Mouse (Mus musculus) ovary, adult 18-20 months (tissue): ENCODE data around the gene Tpk1.
"Not testable (repeated sequence)": the region's sequence is repeated elsewhere in the genome, so short reads cannot be mapped to it uniquely, and the experiment has no call there.

Experiments
- DNase-seq: peaks from one replicate; pipeline ENCODE4 v3.0.0; 2022; ENCODE audit warnings: low spot score, mixed read lengths

Tpk1 gene

DNA sequence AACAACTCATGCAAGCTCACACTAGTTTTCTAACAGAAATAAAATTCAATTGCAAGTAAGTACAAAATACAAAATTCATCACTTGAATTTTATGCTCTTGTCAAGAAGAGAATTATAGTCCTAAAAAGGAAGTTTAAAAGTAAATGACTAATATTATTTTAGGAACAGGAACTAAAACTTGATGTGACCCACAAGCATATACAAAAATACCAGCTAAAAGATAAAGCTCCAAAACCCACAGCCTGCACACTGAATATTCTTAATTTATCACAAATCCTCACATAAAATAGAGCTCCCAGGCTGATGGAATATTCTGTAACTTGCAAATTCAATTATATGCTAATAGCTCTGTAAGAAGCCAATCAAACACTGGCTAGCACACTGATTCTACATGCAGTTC lies 25.5 kb downstream of the Tpk1 start:
- DNase-seq = no peak

GRCm38 (mm10) chr6:43638865-43639264 lies 27.2 kb downstream of the Tpk1 start:
- no peak for DNase-seq

- DNase-seq = no peak
Observed at GRCm38 (mm10) chr6:43638119-43638518, 28.0 kb downstream of the Tpk1 start.

DNA sequence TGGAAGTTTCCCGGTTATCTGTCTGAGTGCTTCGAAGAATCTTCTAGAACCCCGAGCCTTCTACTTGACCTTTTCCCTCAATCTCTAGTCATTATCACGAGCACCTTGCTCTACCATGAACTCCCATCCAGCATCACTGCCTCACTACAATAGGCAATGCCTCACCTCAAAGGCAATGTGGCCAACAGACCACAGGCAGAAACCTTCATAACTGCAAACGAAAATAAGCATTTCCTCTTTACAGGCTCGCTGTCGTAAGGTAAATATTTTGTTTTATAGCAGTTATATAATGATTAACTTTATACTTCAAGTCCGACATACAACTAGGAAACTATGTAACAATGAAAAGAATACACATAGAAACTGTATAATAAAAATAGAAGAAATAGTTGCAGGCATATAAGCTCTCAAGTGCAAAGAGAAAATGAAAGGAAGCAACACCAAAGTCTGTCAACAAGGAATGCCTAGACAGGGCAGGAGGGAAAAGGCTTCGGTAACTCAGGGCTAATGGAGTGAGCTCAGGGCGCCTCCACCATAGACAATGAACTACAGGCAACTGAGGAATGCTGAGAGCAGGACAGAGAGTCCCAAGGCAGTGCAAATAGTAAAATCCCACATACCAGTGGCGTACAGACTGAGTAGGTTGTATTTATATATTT lies 29.0 kb downstream of the Tpk1 start:
- no peak for DNase-seq

DNA sequence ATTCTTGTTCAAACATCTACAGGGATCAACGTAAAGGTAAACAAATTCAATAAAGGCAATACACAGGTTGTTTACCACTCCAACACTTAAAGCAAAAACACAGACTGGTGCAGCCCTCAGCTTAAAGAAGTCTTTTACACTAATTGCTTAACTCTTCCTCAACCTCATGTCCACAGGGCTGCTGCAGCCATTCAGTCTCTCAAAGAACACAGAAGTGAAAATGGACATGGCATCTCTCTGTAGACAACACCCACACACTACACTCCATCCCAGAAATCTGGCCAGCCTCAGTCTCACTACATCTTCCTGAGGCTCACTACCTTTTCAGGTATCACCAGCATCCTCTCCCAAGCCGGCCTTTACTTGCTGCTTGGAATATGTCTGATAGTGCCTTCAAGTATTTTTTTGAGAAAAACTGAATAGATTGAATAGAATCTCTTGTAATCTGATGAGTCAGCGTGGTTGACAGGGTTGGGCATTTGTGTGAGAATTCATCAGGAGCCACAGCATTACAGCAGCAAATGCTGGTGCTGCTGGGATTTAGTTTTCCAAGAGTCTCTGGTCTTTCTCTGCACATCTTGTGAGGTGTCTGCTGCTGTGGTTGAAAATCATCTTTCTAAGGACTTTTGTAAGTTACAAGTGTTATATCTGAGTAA lies 32.6 kb downstream of the Tpk1 start:
- no peak for DNase-seq

DNA sequence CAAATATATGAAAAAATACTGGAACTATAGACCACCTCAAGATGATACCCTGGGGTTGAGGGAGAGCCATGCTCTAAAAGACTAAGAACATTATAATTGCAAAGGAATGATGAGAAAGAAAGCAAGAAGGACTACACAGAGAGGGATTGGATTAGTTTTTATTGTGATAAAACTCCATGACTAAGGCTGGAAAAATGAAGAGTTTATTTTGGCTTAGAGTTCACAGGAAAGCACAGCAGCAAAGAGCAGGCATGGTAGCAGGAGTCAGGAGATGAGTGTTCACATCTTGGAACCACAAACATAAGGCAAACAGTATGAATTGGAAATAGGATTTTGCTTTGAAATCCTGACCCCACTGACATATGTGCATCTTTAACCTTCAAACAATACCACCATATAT lies 33.2 kb downstream of the Tpk1 start:
- DNase-seq = no peak

DNA sequence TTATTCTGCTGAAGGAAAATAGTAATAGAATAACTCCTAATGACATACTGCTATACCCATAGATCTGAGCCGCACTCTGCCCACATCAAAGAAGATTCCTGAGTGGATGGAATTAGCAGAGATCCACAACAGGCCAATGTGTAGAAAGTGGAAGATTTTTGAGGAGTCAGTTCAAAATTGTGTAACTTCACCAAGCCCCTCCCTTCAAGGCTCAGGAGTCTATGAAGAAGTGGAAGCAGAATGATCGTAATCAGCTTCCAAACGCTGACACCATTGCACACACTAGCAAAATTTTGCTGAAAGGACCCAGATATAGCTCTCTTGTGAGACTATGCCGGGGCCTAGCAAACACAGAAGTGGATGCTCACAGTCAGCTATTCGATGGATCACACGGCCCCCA lies 42.6 kb downstream of the Tpk1 start:
- not testable (repeated sequence) for DNase-seq

DNA sequence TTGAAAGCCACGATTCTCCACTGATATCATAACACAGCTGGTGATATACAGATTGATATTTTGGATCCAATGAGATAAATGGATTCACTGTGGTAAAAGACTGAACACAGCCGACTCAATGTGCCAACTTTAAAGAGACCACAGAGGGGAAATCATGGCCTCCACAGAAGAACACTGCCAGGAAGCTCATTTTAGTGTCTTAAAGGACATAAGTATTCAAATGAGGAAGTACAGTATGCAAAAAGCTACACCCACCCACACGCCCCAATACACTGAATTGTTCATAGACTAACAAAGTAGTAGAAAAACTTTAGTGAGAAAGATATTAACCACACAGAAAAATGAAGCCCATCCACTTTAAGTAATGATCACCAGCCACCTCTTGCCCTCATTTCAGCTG lies 46.8 kb downstream of the Tpk1 start:
- no peak for DNase-seq

GRCm38 (mm10) chr6:43611770-43612169 lies 54.3 kb downstream of the Tpk1 start:
- no peak for DNase-seq

DNA sequence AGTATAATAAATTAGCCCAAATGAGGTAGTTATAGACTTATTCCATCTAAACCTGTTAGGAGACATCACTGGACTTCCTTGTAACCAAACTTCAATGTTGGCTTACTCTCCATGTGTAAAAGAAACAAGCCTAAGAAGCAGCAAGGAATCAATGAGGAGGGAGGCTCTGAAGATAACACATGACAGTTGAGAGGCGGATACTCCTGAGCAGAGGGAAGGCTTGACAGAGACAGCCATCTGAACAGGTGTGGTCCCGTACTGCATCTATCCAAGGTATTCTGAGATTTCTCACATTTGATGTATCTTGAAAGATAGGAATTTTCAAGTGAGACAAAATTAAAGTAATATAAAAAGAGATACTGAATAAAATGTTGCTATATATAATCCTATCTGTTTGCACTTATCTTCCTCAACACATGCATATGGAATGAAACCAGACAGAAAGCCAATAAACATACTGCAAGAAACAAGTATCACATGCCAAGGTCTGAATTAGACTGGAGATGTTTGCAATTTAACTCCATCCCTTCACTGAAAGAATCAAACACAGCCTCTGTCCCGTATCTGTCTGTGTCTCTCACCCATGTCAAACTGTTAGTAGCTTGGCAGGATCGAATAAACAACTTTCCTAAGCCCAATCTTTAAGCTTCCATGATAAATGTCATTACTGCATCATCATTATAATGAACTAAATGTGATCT lies 75.1 kb downstream of the Tpk1 start:
- no peak for DNase-seq

GRCm38 (mm10) chr6:43585274-43585673 lies 80.8 kb downstream of the Tpk1 start:
- DNase-seq = no peak

DNA sequence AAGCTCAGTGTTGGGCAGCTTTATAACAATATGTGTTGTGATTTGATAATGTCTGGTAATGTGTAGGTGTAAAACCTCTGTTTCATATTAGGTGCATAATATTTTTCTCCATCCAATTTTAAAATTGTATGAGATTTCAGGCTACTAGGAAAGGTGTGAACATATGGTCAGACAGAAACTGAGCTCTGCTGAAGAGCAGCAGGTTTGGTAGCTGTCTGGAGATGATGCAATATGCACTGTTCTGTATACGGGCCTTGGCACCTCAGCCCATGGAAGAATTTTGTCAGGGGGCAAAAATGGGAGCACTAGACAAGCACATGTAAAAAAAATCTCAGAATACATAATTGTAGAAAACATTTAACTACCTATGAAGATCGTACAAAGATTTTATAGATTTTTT lies 84.3 kb downstream of the Tpk1 start:
- no peak for DNase-seq

DNA sequence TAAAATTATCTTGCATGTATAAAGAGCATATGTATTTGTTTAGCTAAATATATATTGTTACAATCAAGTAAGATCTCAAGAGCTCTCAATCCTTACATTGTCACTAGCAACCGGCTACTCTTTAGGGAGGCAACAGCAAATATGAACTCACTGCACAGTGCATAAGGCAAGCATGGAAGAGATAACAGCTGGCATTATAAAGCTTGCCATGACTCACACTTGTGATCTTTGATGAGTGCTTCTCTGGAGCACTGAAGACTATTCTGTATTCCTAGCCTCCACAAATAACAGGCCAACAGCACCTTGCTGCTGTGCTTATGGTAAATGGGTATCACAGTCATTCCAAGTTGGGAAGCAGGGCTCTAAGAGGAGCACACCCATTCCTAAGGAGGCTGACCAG lies 98.2 kb downstream of the Tpk1 start:
- no peak for DNase-seq

- no peak for DNase-seq
Observed at GRCm38 (mm10) chr6:43562474-43562873, 103.6 kb downstream of the Tpk1 start.

GRCm38 (mm10) chr6:43551410-43551809 lies 114.7 kb downstream of the Tpk1 start:
- DNase-seq = no peak

GRCm38 (mm10) chr6:43546537-43546936 lies 119.5 kb downstream of the Tpk1 start:
- no peak for DNase-seq

DNA sequence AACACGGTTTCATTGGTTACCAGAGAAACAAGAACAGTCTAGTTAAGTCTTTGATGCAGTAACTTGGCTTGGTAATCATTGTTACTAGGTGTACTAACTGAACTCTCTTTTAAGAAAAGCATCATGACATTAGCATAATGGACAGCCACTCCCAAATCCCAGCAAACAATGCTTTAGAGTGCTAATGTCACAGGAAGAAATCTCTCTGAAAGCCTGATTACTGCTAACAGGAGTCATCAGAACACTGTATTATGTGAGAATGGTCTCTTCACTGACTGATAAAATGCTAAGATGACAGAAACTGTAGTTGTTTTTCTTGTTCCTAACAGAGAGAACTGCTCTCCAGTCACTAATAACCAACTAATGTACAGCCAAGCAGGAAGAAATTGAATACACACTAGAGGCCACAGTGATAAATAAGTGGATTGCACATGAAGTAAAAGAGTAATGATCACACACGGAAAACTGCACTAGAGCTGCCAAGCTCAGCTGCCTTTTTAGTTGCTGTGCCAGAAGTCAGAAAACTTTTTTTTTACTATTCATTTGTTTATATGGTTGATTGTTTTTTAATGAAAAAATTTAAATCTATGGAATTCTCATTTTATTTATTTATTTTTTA lies 128.7 kb downstream of the Tpk1 start:
- no peak for DNase-seq

DNA sequence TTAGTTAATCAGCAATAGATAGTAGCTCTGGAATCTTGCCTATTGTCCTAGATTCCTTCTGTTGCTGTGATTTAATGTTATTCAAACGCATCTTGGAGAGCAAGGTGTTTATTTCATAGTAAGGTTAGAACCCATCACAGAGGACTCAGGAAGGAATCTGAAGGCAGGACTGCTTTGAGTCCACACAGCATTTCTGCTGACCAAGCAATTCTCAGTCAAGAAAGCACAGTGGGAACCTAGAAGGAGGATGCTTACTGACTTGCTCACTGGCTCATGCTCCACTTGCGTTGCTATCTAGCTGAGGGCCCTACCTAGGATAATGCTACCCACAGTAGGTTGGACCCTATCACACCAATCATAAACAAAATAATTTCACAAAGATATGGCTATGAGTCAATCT lies 130.6 kb downstream of the Tpk1 start:
- no peak for DNase-seq

DNA sequence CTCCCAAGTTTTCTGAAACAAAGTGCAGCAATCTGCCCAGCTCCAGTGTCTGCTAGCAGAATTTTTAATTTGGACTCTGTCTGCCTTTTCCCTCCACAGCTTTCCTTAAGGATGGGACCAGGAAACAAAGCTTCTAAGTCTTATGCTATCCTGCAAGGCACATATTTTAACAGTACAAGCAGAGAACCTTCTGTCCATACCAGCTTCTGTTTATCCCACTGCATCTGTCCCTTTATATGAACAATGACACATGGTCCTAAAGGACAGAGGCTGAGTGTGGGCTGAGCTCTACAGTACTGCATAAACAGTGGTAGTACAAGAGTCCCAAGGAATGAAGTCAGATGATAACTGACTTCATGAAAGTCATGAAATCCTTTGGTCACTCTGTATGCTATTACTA lies 132.8 kb downstream of the Tpk1 start:
- DNase-seq = no peak

DNA sequence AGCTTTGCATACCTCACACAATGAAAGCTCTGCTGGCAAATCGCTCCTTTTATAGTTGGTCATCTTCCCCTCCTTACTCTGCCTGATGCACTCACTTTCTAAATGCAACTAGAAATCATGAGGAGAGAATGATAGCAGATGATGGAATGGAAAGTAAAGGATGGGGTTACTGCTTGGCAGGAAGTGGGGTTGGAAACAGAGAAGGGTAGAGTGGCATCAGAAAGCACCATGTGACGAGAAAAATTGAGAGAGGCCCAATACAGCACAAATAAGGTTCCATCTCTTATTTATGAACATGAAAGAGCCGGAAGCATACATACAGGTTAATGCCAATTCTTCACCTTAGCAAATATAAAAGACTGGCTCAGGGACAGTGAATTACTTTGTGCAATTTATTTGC lies 133.3 kb downstream of the Tpk1 start:
- no peak for DNase-seq

GRCm38 (mm10) chr6:43531996-43532395 lies 134.1 kb downstream of the Tpk1 start:
- no peak for DNase-seq

DNA sequence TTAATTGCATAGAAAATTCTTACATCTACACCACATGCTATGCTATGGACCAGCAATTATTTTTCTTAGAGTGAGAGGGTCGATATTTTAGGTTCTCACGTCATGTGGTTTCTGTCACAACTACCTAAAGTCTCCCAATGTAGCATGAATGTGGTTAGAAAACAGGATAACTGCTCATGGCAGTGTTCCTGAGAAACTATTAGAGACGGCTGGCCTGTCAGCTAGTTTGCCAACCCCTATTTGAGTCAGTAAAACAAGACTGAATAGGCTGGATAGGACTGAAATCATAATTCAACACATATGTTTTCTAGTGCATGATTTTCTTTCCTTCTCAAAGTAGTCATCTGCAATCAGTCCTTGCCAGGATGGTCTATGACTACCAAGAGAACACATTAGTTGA lies 137.1 kb downstream of the Tpk1 start:
- DNase-seq = no peak

GRCm38 (mm10) chr6:43525028-43525427 lies 141.1 kb downstream of the Tpk1 start:
- DNase-seq = no peak
